Mouse (Mus musculus) left cerebral cortex, adult 8-10 months (tissue): Measurements from ENCODE around the gene Fam161a. TPM values are rescaled to one million over a fixed set of nuclear protein-coding genes. Genes with fewer than 3 reads are reported as not detected.
A peak's percentile ranks its signal among the peaks of the same experiment; 100 is the strongest.

Experiments
- DNase-seq, 2 experiments: peaks; one replicate each; pipeline ENCODE4 v3.0.0; 2022; ENCODE audit warnings: low spot score in 2 of 2
- total RNA-seq, 4 experiments: library from RNA; stranded (reverse); gene quantifications; 2 replicates each; pipeline ENCODE4 v1.2.4; 2022

Gene Fam161a
- total RNA-seq: 1 to 10 TPM; 3.9 to 6.6 (median 5.2) TPM

GRCm38 (mm10) chr11:23007481-23008180 is at the start of gene Fam161a:
Gene Fam161a (plus strand): TSS chr11:23007531.
- DNase-seq: peak; percentile 71 to 89

- DNase-seq: no peak
Measured at GRCm38 (mm10) chr11:22957791-22958374, 49.4 kb upstream of the Fam161a start.

- DNase-seq: no peak
Measured at GRCm38 (mm10) chr11:22962101-22962500, 45.2 kb upstream of the Fam161a start.

GRCm38 (mm10) chr11:22964401-22964800 is 42.9 kb upstream of the Fam161a start:
- DNase-seq: no peak

GRCm38 (mm10) chr11:22965503-22965902 is 41.8 kb upstream of the Fam161a start:
- no peak for DNase-seq

GRCm38 (mm10) chr11:22969486-22969885 is 37.8 kb upstream of the Fam161a start:
- DNase-seq: no peak

- DNase-seq: no peak
Measured at GRCm38 (mm10) chr11:22970546-22970945, 36.8 kb upstream of the Fam161a start.

GRCm38 (mm10) chr11:22971835-22972709 is 35.3 kb upstream of the Fam161a start, which contains the start of gene Zrsr1:
Gene Zrsr1 (plus strand): TSS chr11:22972005.
- DNase-seq: peak; percentile 56 to 81

GRCm38 (mm10) chr11:22972746-22973526 is 34.4 kb upstream of the Fam161a start:
- peak; percentile 76 to 80 for DNase-seq

GRCm38 (mm10) chr11:22973599-22973998 is 33.7 kb upstream of the Fam161a start:
- no peak for DNase-seq

- no peak for DNase-seq
Measured at GRCm38 (mm10) chr11:22978215-22978614, 29.1 kb upstream of the Fam161a start.

- DNase-seq: no peak
Measured at GRCm38 (mm10) chr11:22978711-22979110, 28.6 kb upstream of the Fam161a start.

- no peak for DNase-seq
Measured at GRCm38 (mm10) chr11:22979221-22979620, 28.1 kb upstream of the Fam161a start.

- no peak for DNase-seq
Measured at GRCm38 (mm10) chr11:22981041-22981440, 26.3 kb upstream of the Fam161a start.

- DNase-seq: no peak
Measured at GRCm38 (mm10) chr11:22981543-22981950, 25.8 kb upstream of the Fam161a start.

- peak; percentile 93 to 97 for DNase-seq
Measured at GRCm38 (mm10) chr11:22981984-22982757, 25.2 kb upstream of the Fam161a start, which contains the start of the genes Gm28048 and Commd1. Gene Gm28048 (minus strand): TSS chr11:22982090. Gene Commd1 (minus strand): TSS chr11:22982382.

- DNase-seq: no peak
Measured at GRCm38 (mm10) chr11:22982846-22983245, 24.5 kb upstream of the Fam161a start.

GRCm38 (mm10) chr11:22985510-22985909 is 21.8 kb upstream of the Fam161a start:
- DNase-seq: no peak

GRCm38 (mm10) chr11:22987357-22987756 is 20.0 kb upstream of the Fam161a start:
- DNase-seq: no peak

GRCm38 (mm10) chr11:22989786-22990185 is 17.5 kb upstream of the Fam161a start:
- no peak for DNase-seq
